18 mouse cellular contexts compared by ENCODE assay signal in genomic region chr7:116738009-116738408, GRCm38 (mm10).
"Had no signal": no experiment of that assay in that cellular context is flagged by ENCODE, and none has a peak within 500 bp of the region (broad histone marks: within the 10 kb centered on the region; RNA-seq: fewer than 3 reads in every experiment).

No protein-coding gene starts in this region.

- H3K36me3 ChIP-seq: lung, embryonic 15.5 days; midbrain, embryonic 13.5 days; midbrain, embryonic 15.5 days; neural tube, embryonic 13.5 days; stomach, embryonic 15.5 days had no signal

- H3K9me3 ChIP-seq: lung, embryonic 15.5 days; megakaryocyte, embryonic 14.5 days; midbrain, embryonic 13.5 days; midbrain, embryonic 15.5 days; neural tube, embryonic 13.5 days; stomach, embryonic 15.5 days had no signal

- ATAC-seq: liver, postnatal 0 days; lung, postnatal 0 days; midbrain, embryonic 13.5 days; midbrain, embryonic 15.5 days had no signal

- H3K4me1 ChIP-seq: lung, embryonic 15.5 days; megakaryocyte, embryonic 14.5 days; midbrain, embryonic 13.5 days; midbrain, embryonic 15.5 days; neural tube, embryonic 13.5 days; stomach, embryonic 15.5 days had no signal

- DNase-seq: liver, postnatal 0 days; lung, adult 2 months; lung, postnatal 14 days; lung, postnatal 36 days; right cerebral cortex, postnatal 14 days; thymus, adult 2 months; thymus, postnatal 25 days; thymus, postnatal 4 days had no signal

- H3K27ac ChIP-seq: lung, embryonic 15.5 days; macrophage; midbrain, embryonic 13.5 days; midbrain, embryonic 15.5 days; neural tube, embryonic 13.5 days; stomach, embryonic 15.5 days; stomach, postnatal 0 days had no signal

- H3K4me2 ChIP-seq: lung, embryonic 15.5 days; midbrain, embryonic 11.5 days; midbrain, embryonic 13.5 days; midbrain, embryonic 15.5 days; neural tube, embryonic 13.5 days; stomach, embryonic 15.5 days had no signal

- H3K4me3 ChIP-seq: lung, embryonic 15.5 days; megakaryocyte, embryonic 14.5 days; midbrain, embryonic 13.5 days; midbrain, embryonic 15.5 days; neural tube, embryonic 13.5 days; stomach, embryonic 15.5 days had no signal

- H3K27me3 ChIP-seq: lung, embryonic 15.5 days; megakaryocyte, embryonic 14.5 days; midbrain, embryonic 13.5 days; midbrain, embryonic 15.5 days; neural tube, embryonic 13.5 days; stomach, embryonic 15.5 days had no signal

- H3K9ac ChIP-seq: liver, postnatal 0 days; lung, embryonic 15.5 days; midbrain, embryonic 13.5 days; midbrain, embryonic 15.5 days; neural tube, embryonic 13.5 days; stomach, embryonic 15.5 days had no signal
